Mouse (Mus musculus): ENCODE measurements around the gene Cadps.

Gene Cadps

GRCm38 (mm10) chr14:12341789-12342457, 481.0 kb downstream of the Cadps start:
- DNase-seq (ENCODE audit: extremely low read depth, low read depth) = no peak

GRCm38 (mm10) chr14:12341075-12341788, 481.6 kb downstream of the Cadps start:
- no peak for DNase-seq (ENCODE audit: extremely low read depth, low read depth)

GRCm38 (mm10) chr14:12340238-12341074, 482.4 kb downstream of the Cadps start:
- no peak for DNase-seq (ENCODE audit: extremely low read depth, low read depth)

- DNase-seq (ENCODE audit: extremely low read depth, low read depth) = no peak
Observed at GRCm38 (mm10) chr14:12338811-12339565, 483.9 kb downstream of the Cadps start.

GRCm38 (mm10) chr14:12337998-12338809, 484.7 kb downstream of the Cadps start:
- DNase-seq (ENCODE audit: extremely low read depth, low read depth) = no peak

- DNase-seq (ENCODE audit: extremely low read depth, low read depth) = no peak
Observed at GRCm38 (mm10) chr14:12337421-12337997, 485.4 kb downstream of the Cadps start.

- DNase-seq (ENCODE audit: extremely low read depth, low read depth) = no peak
Observed at GRCm38 (mm10) chr14:12334925-12335324, 488.0 kb downstream of the Cadps start.

- no peak for DNase-seq (ENCODE audit: extremely low read depth, low read depth)
Observed at GRCm38 (mm10) chr14:12333622-12334021, 489.3 kb downstream of the Cadps start.

Measured in MEL-GATA-1-ER (cell line).